Mouse (Mus musculus) kidney, adult 11 months (tissue): ENCODE measurements around the gene Zbtb8a.

ENCODE experiments used
- DNase-seq: peaks from one replicate; pipeline ENCODE4 v3.0.0; 2022

Gene Zbtb8a

DNA sequence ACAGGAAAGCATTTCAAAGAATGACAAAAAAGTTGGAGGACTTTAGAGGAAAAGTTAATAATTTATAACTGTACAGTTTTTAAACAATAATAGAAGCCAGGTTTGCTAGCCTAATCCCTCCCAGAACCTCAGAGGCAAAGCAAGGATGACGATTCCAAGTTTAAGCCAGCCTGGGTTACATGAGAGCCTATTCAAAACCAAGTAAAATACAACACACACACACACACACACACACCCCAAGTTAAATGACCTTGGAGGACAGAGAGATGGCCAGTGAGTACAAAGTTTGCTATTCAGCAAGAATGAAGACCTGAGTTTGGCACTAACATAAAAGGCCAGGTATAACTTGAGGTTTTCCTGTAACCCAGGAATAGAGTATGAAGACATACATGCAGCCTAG is 51.7 kb downstream of the Zbtb8a start:
- peak; percentile 58 for DNase-seq

DNA sequence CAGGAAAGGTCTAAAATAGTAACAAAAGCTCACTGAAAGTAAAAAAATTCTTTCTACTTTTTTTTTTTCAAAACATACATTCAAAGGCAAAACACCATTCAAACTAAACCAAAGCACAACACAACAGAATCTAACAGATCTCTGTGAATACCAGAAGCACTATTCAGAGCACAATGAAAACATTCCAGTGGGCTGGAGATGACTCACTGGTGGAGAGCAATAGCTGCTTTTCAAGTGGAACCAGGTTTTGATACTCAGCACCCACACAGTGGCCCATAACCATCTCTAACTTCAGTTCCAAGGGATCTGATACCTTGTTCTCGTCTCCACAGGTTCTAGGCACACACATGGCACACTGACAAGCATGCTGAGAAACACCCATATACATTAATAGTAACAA is 53.2 kb downstream of the Zbtb8a start:
- DNase-seq = no peak

GRCm38 (mm10) chr4:129323491-129323890 is 54.4 kb downstream of the Zbtb8a start:
- no peak for DNase-seq

GRCm38 (mm10) chr4:129322042-129322441 is 55.9 kb downstream of the Zbtb8a start:
- no peak for DNase-seq

GRCm38 (mm10) chr4:129320876-129321275 is 57.0 kb downstream of the Zbtb8a start:
- no peak for DNase-seq

DNA sequence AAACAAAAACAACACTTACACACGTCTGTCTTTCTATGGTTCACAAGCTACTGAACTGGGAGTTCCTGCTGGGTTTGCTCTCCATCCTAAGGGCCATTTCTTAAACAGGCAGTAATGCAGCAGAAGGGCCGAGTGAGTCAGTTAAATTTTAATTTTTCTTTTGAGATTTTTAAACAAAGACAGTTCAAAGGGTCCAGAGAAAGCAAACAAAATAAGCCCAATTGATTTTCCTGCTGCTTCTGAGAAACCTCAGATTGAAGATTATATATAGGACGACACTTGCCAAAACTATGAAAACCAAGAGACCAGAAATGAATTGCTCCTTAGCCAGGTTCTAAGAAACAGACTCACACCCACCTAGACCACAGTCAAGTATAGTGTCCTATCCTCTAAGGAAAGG is 64.0 kb downstream of the Zbtb8a start:
- DNase-seq = no peak

DNA sequence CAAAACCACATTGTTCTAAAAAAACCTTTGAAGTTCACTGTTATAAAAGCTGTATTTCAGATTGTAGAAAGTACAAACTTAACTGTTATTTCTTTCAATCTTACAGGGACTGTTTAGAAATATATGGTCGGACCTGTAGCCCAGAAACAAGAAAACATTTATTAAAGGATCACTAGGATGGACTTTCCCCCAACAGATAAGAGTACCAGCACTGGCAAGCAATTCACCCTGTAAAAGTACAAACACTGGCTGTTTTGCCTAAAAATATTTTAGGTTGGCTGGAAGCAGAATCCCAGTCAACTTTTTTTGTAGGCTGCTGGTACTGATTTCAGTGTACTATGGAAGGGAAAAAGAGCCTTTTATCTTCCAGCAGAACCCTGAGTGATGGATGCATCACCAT is 70.0 kb downstream of the Zbtb8a start:
- DNase-seq = no peak

GRCm38 (mm10) chr4:129304306-129304705 is 73.6 kb downstream of the Zbtb8a start:
- DNase-seq = no peak

DNA sequence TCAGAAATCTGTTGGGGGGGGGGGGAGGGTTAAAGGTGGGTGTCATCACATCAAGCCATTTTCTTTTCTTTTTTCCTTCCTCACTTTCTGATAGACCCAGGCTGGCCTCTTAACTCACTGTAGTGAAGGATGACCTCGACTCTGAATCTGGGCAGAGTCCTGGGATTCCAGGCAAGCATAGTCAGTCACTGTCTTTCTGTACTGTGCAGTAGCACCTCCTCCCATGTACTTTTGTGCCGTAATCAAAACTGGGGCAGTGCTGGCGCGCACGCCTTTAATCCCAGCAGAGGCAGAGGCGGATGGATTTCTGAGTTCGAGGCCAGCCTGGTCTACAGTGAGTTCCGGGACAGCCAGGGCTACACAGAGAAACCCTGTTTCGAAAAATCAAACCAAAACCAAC is 74.1 kb downstream of the Zbtb8a start:
- DNase-seq = no peak
